Mouse (Mus musculus) frontal cortex, adult (tissue): ENCODE measurements around the gene Il13.

Experiments used
- ATAC-seq: cut with Nextera tagmentation; 2 replicates; pipeline ENCODE4 v1.9.2; 2017; ENCODE audit warnings: mild to moderate bottlenecking, moderate library complexity, mixed read lengths; ENCODE audit not compliant: low TSS enrichment

The Il13 gene

GRCm38 (mm10) chr11:53634556-53634955, at the start of gene Il13:
Il13 (minus strand) TSS chr11:53634702.
- ATAC-seq = no peak

GRCm38 (mm10) chr11:53682994-53683530, 48.6 kb upstream of the Il13 start:
- ATAC-seq = no peak

- no peak for ATAC-seq
These were observed 47.7 kb upstream of the Il13 start for GRCm38 (mm10) chr11:53682170-53682569.

GRCm38 (mm10) chr11:53681686-53682085, 47.2 kb upstream of the Il13 start:
- no peak for ATAC-seq

- ATAC-seq = no peak
These were observed 45.6 kb upstream of the Il13 start for GRCm38 (mm10) chr11:53680141-53680540.

- ATAC-seq = no peak
These were observed 36.9 kb upstream of the Il13 start for GRCm38 (mm10) chr11:53671414-53671813.

- ATAC-seq = 0 out of 2 replicates have a peak, but pooled peaks have one; percentile 28
These were observed 29.6 kb upstream of the Il13 start for GRCm38 (mm10) chr11:53664091-53664490.

- ATAC-seq = peak; percentile 92
These were observed 28.5 kb upstream of the Il13 start for GRCm38 (mm10) chr11:53662794-53663674.

GRCm38 (mm10) chr11:53657828-53658227, 23.3 kb upstream of the Il13 start:
- ATAC-seq = peak; percentile 41; the same call in 1 of the 2 replicates

- ATAC-seq = no peak
These were observed 22.9 kb upstream of the Il13 start for GRCm38 (mm10) chr11:53657381-53657780.

- no peak for ATAC-seq
These were observed 22.2 kb upstream of the Il13 start for GRCm38 (mm10) chr11:53656558-53657202.

GRCm38 (mm10) chr11:53655043-53655442, 20.5 kb upstream of the Il13 start:
- peak; percentile 31; the same call in 1 of the 2 replicates for ATAC-seq

- ATAC-seq = no peak
These were observed 17.9 kb upstream of the Il13 start for GRCm38 (mm10) chr11:53652427-53652826.

- ATAC-seq = no peak
These were observed 16.9 kb upstream of the Il13 start for GRCm38 (mm10) chr11:53651441-53651840.

- ATAC-seq = no peak
These were observed 9.5 kb upstream of the Il13 start for GRCm38 (mm10) chr11:53644017-53644416.

- ATAC-seq = no peak
These were observed 8.3 kb upstream of the Il13 start for GRCm38 (mm10) chr11:53642744-53643279.

- ATAC-seq = no peak
These were observed 3.3 kb upstream of the Il13 start for GRCm38 (mm10) chr11:53637803-53638260.

GRCm38 (mm10) chr11:53637046-53637802, 2.7 kb upstream of the Il13 start:
- no peak for ATAC-seq

GRCm38 (mm10) chr11:53636183-53636646, 1.7 kb upstream of the Il13 start:
- ATAC-seq = peak; percentile 59; the same call in 1 of the 2 replicates

GRCm38 (mm10) chr11:53635590-53636182, 1.2 kb upstream of the Il13 start:
- peak; percentile 9; the same call in 1 of the 2 replicates for ATAC-seq

GRCm38 (mm10) chr11:53633644-53634043, 858 bp downstream of the Il13 start:
- ATAC-seq = no peak
